Mouse (Mus musculus): Measurements from ENCODE around the gene Selenos.

- TF ChIP-seq CTCF (IDR thresholded peaks at IDR 0.05; ENCODE audit: borderline replicate concordance, control insufficient read depth, extremely low read depth, insufficient read depth, low read length, poor library complexity) (no peak; the same call in 1 of the 2 replicates), POLR2A (IDR thresholded peaks at IDR 0.05; ENCODE audit: control insufficient read depth, extremely low read depth, insufficient read depth, low read length, poor library complexity) (0 out of 2 replicates have a peak, but pooled peaks have one; percentile 12)
Measured at GRCm38 (mm10) chr7:66108961-66109854, 29.8 kb downstream of the Selenos start, which contains the start of gene Chsy1.

Measured in thymus, adult 2 months (tissue).